ENCODE assay signal across 20 mouse cellular contexts in the genomic region with DNA sequence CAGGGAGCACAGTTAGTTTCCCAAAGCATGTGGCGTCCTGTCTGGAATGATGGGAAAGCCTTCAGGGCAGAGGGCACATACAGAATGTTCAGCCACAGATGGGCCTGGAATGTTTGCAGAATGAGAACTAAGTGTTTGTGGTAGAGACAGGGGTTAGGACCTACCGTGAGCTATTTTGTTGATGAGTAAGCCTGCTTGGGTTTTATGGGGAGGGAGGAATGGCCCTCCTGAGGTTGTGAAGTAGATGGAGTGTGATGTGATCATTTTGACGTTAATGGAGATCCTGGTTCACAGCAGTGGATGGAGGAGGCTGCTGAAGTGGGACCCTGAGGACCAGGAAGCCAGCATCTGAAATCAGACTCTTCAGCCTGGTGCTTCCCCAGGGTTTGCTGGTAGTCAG.
DNase-seq lines count a peak whose midpoint lies in the region; ATAC-seq and TF ChIP-seq lines count a peak whose summit lies in the region.
"Had no signal": no experiment of that assay in that cellular context is flagged by ENCODE, and none has a peak within 500 bp of the region (broad histone marks: within the 10 kb centered on the region; RNA-seq: fewer than 3 reads in every experiment).

No protein-coding gene starts in this region.

- TF ChIP-seq CTCF in hindbrain, postnatal 0 days (IDR thresholded peaks at IDR 0.05; ENCODE audit: low read depth): no peak

- no peak overlapping the region for H3K9ac ChIP-seq in limb, embryonic 14.5 days (ENCODE audit: low read depth, low read length, severe bottlenecking)
- no peak overlapping the region for H3K9ac ChIP-seq in midbrain, embryonic 16.5 days (ENCODE audit: low read depth, low read length)
- H3K9ac ChIP-seq in hindbrain, postnatal 0 days (replicated peaks; ENCODE audit: low read length): no peak overlapping the region
- H3K9ac ChIP-seq: heart, embryonic 12.5 days; hindbrain, embryonic 15.5 days; limb, embryonic 15.5 days had no signal

- TF ChIP-seq POLR2A in limb, embryonic 14.5 days (IDR thresholded peaks at IDR 0.05; ENCODE audit: borderline replicate concordance, extremely low read depth, insufficient read depth, insufficient read length): no peak

- no peak overlapping the region for H3K4me3 ChIP-seq in limb, embryonic 14.5 days (replicated peaks; ENCODE audit: low read length)
- H3K4me3 ChIP-seq in midbrain, embryonic 16.5 days (ENCODE audit: low read depth, low read length): no peak overlapping the region
- H3K4me3 ChIP-seq in hindbrain, postnatal 0 days (ENCODE audit: low read length): no peak overlapping the region
- H3K4me3 ChIP-seq: heart, embryonic 12.5 days; hindbrain, embryonic 15.5 days; layer of hippocampus, adult 2 months; limb, embryonic 15.5 days had no signal

- H3K27me3 ChIP-seq in limb, embryonic 14.5 days (ENCODE audit: control insufficient read depth, insufficient read depth, low read length): no peaks in the 10 kb centered on the region
- no peaks in the 10 kb centered on the region for H3K27me3 ChIP-seq in midbrain, embryonic 16.5 days (ENCODE audit: control insufficient read depth, insufficient read depth, low read depth, low read length)
- H3K27me3 ChIP-seq in hindbrain, postnatal 0 days (ENCODE audit: insufficient read depth, low read length): no peaks in the 10 kb centered on the region
- H3K27me3 ChIP-seq: heart, embryonic 12.5 days; hindbrain, embryonic 15.5 days; limb, embryonic 15.5 days had no signal

- H3K27ac ChIP-seq in limb, embryonic 14.5 days (replicated peaks; ENCODE audit: low read depth, low read length): no peak overlapping the region
- no peak overlapping the region for H3K27ac ChIP-seq in midbrain, embryonic 16.5 days (ENCODE audit: low read length)
- no peak overlapping the region for H3K27ac ChIP-seq in hindbrain, postnatal 0 days
- H3K27ac ChIP-seq: hindbrain, embryonic 15.5 days; kidney, postnatal 0 days; layer of hippocampus, adult 2 months; limb, embryonic 15.5 days had no signal

- peaks cover 7% of the 10 kb centered on the region for H3K4me1 ChIP-seq in limb, embryonic 14.5 days (ENCODE audit: control insufficient read depth, insufficient read depth, low read length)
- H3K4me1 ChIP-seq in midbrain, embryonic 16.5 days (ENCODE audit: control insufficient read depth, insufficient read depth, low read length): 0 out of 2 replicates have a peak, but pooled peaks cover 2% of the 10 kb centered on the region
- H3K4me1 ChIP-seq in hindbrain, postnatal 0 days (ENCODE audit: insufficient read depth, low read length): no peaks in the 10 kb centered on the region
- H3K4me1 ChIP-seq: heart, embryonic 12.5 days; hindbrain, embryonic 15.5 days; limb, embryonic 15.5 days had no signal

- intact Hi-C loops in left cerebral cortex, postnatal 25 days (cut with DNase I): no loop called here

- H3K36me3 ChIP-seq in limb, embryonic 14.5 days (ENCODE audit: control insufficient read depth, insufficient read depth, low read length): no peaks in the 10 kb centered on the region; the same call in 1 of the 2 replicates
- H3K36me3 ChIP-seq in midbrain, embryonic 16.5 days (ENCODE audit: control insufficient read depth, insufficient read depth, low read length): peaks cover 4% of the 10 kb centered on the region; the same call in 1 of the 2 replicates
- peaks cover 3% of the 10 kb centered on the region; the same call in 1 of the 2 replicates for H3K36me3 ChIP-seq in hindbrain, postnatal 0 days (ENCODE audit: insufficient read depth, low read length)

- DNase-seq in urinary bladder, postnatal 14 days (ENCODE audit: low spot score): peak; percentile 9
- DNase-seq in urinary bladder, postnatal 10 days (ENCODE audit: low spot score): no peak
- DNase-seq in embryo, embryonic 11.5 days (ENCODE audit: low read depth, low spot score): peak; percentile 14
- no peak for DNase-seq in limb, embryonic 14.5 days (ENCODE audit: low spot score)
- DNase-seq in left cerebral cortex, postnatal 25 days (ENCODE audit: low spot score in 2 of 2): no peak
- no peak for DNase-seq in hindbrain, postnatal 0 days (ENCODE audit: low spot score)
- DNase-seq: adrenal gland, adult 8-10 months; cerebellum, adult 11 months; cerebellum, postnatal 36 days; kidney, adult 11 months; lung, postnatal 36 days; thymus, adult 18-20 months had no signal

- H3K9me3 ChIP-seq in limb, embryonic 14.5 days (ENCODE audit: control insufficient read depth, low read length): no peaks in the 10 kb centered on the region
- no peaks in the 10 kb centered on the region for H3K9me3 ChIP-seq in midbrain, embryonic 16.5 days (replicated peaks; ENCODE audit: control insufficient read depth, low read length, poor library complexity, severe bottlenecking)
- H3K9me3 ChIP-seq in hindbrain, postnatal 0 days (ENCODE audit: low read length): no peaks in the 10 kb centered on the region
- H3K9me3 ChIP-seq: heart, embryonic 12.5 days; hindbrain, embryonic 15.5 days; limb, embryonic 15.5 days had no signal

- peak; percentile 85 for ATAC-seq in limb, embryonic 14.5 days (ENCODE audit: low FRiP score, low read depth)
- no peak for ATAC-seq in midbrain, embryonic 16.5 days
- no peak for ATAC-seq in hindbrain, postnatal 0 days
- ATAC-seq: forebrain, embryonic 14.5 days had no signal

- H3K4me2 ChIP-seq in limb, embryonic 14.5 days (replicated peaks; ENCODE audit: low read depth, low read length, severe bottlenecking): no peak overlapping the region
- no peak overlapping the region for H3K4me2 ChIP-seq in midbrain, embryonic 16.5 days (ENCODE audit: low read length)
- no peak overlapping the region for H3K4me2 ChIP-seq in hindbrain, postnatal 0 days (ENCODE audit: low read depth, low read length)
- H3K4me2 ChIP-seq: heart, embryonic 12.5 days; hindbrain, embryonic 15.5 days; limb, embryonic 15.5 days; midbrain, embryonic 11.5 days had no signal

- WGBS in limb, embryonic 14.5 days: 29% methylated on average over 3 of the region's 3 CpGs
- WGBS in midbrain, embryonic 16.5 days: 72% methylated on average over 3 of the region's 3 CpGs
- WGBS in hindbrain, postnatal 0 days: 56% methylated on average over 3 of the region's 3 CpGs

Comparison
In these comparisons a context has a peak if more than half of its experiments do, and no peak if none do; other contexts are left out.
1. DNase-seq: peak in urinary bladder, postnatal 14 days (single experiment) and embryo, embryonic 11.5 days (single experiment); none in urinary bladder, postnatal 10 days (single experiment), limb, embryonic 14.5 days (single experiment), left cerebral cortex, postnatal 25 days (0 of 2) and hindbrain, postnatal 0 days (single experiment).